23 mouse cellular contexts compared by ENCODE assay signal in the genomic region with DNA sequence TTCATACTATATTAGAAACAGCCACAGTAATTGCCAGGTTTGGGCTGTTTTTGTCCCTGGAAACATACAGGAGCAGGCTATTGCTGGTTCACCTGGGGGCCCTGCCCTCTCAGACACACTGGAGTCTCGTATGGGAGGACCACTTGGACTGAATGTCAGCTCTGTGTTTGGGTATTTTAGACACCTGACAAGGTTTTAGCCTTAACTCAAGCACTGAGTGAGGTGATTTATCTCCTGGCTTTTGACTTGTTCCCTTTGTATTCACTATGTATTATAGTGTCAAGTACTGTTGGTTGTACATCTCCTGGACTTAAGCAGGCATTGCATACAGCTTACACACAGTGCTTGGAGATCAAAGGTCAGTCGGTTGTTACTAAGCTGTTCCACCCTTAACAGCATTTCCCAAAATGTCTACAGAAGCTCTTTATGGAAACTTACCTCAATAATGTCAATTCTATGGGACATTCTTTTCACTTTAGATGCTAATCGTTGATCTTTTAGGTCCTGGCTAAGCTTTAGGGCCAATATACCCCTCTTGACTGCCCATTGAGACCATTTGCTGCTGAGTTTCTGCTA. TPM values are rescaled to one million over a fixed set of nuclear protein-coding genes. Genes with fewer than 3 reads are reported as not detected.
A peak's percentile ranks its signal among the peaks of the same experiment; 100 is the strongest.
DNase-seq lines count a peak whose midpoint lies in the region; ATAC-seq and TF ChIP-seq lines count a peak whose summit lies in the region.
"Had no signal": no experiment of that assay in that cellular context is flagged by ENCODE, and none has a peak within 500 bp of the region (broad histone marks: within the 10 kb centered on the region; RNA-seq: fewer than 3 reads in every experiment).

No protein-coding gene starts in this region.

- no peak overlapping the region for H3K4me3 ChIP-seq in intestine, postnatal 0 days (ENCODE audit: low read depth, low read length)
- no peak overlapping the region for H3K4me3 ChIP-seq in intestine, embryonic 15.5 days (replicated peaks)
- no peak overlapping the region for H3K4me3 ChIP-seq in CH12.LX (replicated peaks in 1 of 3; ENCODE audit: low read depth in 2 of 3, low read length in 2 of 3, poor library complexity in 1 of 3)
- H3K4me3 ChIP-seq in liver, embryonic 15.5 days (replicated peaks) = no peak overlapping the region
- H3K4me3 ChIP-seq in limb, embryonic 10.5 days = no peak overlapping the region
- H3K4me3 ChIP-seq: embryonic facial prominence, embryonic 13.5 days; heart, embryonic 13.5 days; hindbrain, embryonic 12.5 days; lung, embryonic 15.5 days had no signal

- H3K27me3 ChIP-seq in intestine, postnatal 0 days (replicated peaks; ENCODE audit: control insufficient read depth, insufficient read depth, low read length) = no peaks in the 10 kb centered on the region
- H3K27me3 ChIP-seq in intestine, embryonic 15.5 days (replicated peaks) = no peaks in the 10 kb centered on the region
- no peaks in the 10 kb centered on the region for H3K27me3 ChIP-seq in CH12.LX (replicated peaks)
- no peaks in the 10 kb centered on the region for H3K27me3 ChIP-seq in liver, embryonic 15.5 days
- H3K27me3 ChIP-seq in limb, embryonic 10.5 days (ENCODE audit: low read depth, poor library complexity, severe bottlenecking) = no peaks in the 10 kb centered on the region
- H3K27me3 ChIP-seq: embryonic facial prominence, embryonic 13.5 days; heart, embryonic 13.5 days; hindbrain, embryonic 12.5 days; lung, embryonic 15.5 days had no signal

- H3K36me3 ChIP-seq in intestine, postnatal 0 days (ENCODE audit: control insufficient read depth, insufficient read depth) = peaks cover 77% of the 10 kb centered on the region
- H3K36me3 ChIP-seq in intestine, embryonic 15.5 days = peaks cover 28% of the 10 kb centered on the region
- peaks cover 77 to 97% of the 10 kb centered on the region in 2 experiments for H3K36me3 ChIP-seq in CH12.LX (replicated peaks in 1 of 2; ENCODE audit: control insufficient read depth in 1 of 2, insufficient read depth in 1 of 2, low read length in 1 of 2)
- H3K36me3 ChIP-seq in liver, embryonic 15.5 days (replicated peaks) = peaks cover 100% of the 10 kb centered on the region
- H3K36me3 ChIP-seq in limb, embryonic 10.5 days = peaks cover 99% of the 10 kb centered on the region

- WGBS in intestine, postnatal 0 days = 67% methylated on average over 3 of the region's 3 CpGs
- 81% methylated on average over 3 of the region's 3 CpGs for WGBS in intestine, embryonic 15.5 days
- 62% methylated on average over 3 of the region's 3 CpGs for WGBS in liver, embryonic 15.5 days (ENCODE audit: insufficient replicate concordance)
- 88% methylated on average over 3 of the region's 3 CpGs for WGBS in limb, embryonic 10.5 days

- H3K9me3 ChIP-seq in intestine, postnatal 0 days (ENCODE audit: control insufficient read depth) = no peaks in the 10 kb centered on the region
- H3K9me3 ChIP-seq in intestine, embryonic 15.5 days = no peaks in the 10 kb centered on the region
- peaks cover 4% of the 10 kb centered on the region for H3K9me3 ChIP-seq in CH12.LX (replicated peaks; ENCODE audit: low read length)
- H3K9me3 ChIP-seq in liver, embryonic 15.5 days (replicated peaks) = no peaks in the 10 kb centered on the region
- H3K9me3 ChIP-seq in limb, embryonic 10.5 days (replicated peaks) = no peaks in the 10 kb centered on the region
- H3K9me3 ChIP-seq: embryonic facial prominence, embryonic 13.5 days; heart, embryonic 13.5 days; hindbrain, embryonic 12.5 days; lung, embryonic 15.5 days had no signal

- H3K4me2 ChIP-seq in intestine, postnatal 0 days (replicated peaks; ENCODE audit: low read depth) = no peak overlapping the region
- no peak overlapping the region for H3K4me2 ChIP-seq in intestine, embryonic 15.5 days (replicated peaks)
- H3K4me2 ChIP-seq in CH12.LX (ENCODE audit: insufficient read depth, low read depth, poor library complexity, severe bottlenecking) = no peak overlapping the region
- H3K4me2 ChIP-seq in liver, embryonic 15.5 days = no peak overlapping the region
- H3K4me2 ChIP-seq: embryonic facial prominence, embryonic 13.5 days; heart, embryonic 13.5 days; hindbrain, embryonic 12.5 days; lung, embryonic 15.5 days had no signal

- no peak for TF ChIP-seq CTCF in intestine, postnatal 0 days (IDR thresholded peaks at IDR 0.05; ENCODE audit: low read depth)
- no peak for TF ChIP-seq CTCF in CH12.LX (conservative IDR thresholded peaks at IDR 0.05 in 1 of 2, IDR thresholded peaks at IDR 0.05 in 1 of 2; ENCODE audit: low read depth in 2 of 2, low read length in 2 of 2)

- 0 out of 2 replicates have a peak, but pooled peaks cover 1% of the 10 kb centered on the region for H3K4me1 ChIP-seq in intestine, postnatal 0 days (replicated peaks; ENCODE audit: control insufficient read depth, insufficient read depth, low read length)
- H3K4me1 ChIP-seq in intestine, embryonic 15.5 days (replicated peaks) = peaks cover 12% of the 10 kb centered on the region; the same call in 1 of the 2 replicates
- no peaks in the 10 kb centered on the region for H3K4me1 ChIP-seq in CH12.LX (ENCODE audit: control insufficient read depth in 1 of 2, insufficient read depth in 2 of 2)
- peaks cover 14% of the 10 kb centered on the region; the same call in 1 of the 2 replicates for H3K4me1 ChIP-seq in liver, embryonic 15.5 days (replicated peaks)
- no peaks in the 10 kb centered on the region for H3K4me1 ChIP-seq in limb, embryonic 10.5 days
- H3K4me1 ChIP-seq: embryonic facial prominence, embryonic 13.5 days; heart, embryonic 13.5 days; hindbrain, embryonic 12.5 days; lung, embryonic 15.5 days had no signal

- H3K79me2 ChIP-seq in CH12.LX (replicated peaks; ENCODE audit: control insufficient read depth, extremely low read depth, insufficient read depth, poor library complexity, severe bottlenecking) = no peaks in the 10 kb centered on the region

- no peak for TF ChIP-seq POLR2A in CH12.LX (IDR thresholded peaks at IDR 0.05; ENCODE audit: low read depth, low read length)

- no peak for TF ChIP-seq EP300 in CH12.LX (IDR thresholded peaks at IDR 0.05; ENCODE audit: low read length)

- in situ Hi-C loops in CH12.LX (cut with MboI; ENCODE audit: low pct_ligation_motif_present, low pct_unique_long_range_greater_than_20kb, low sequenced_read_pairs) = no loop called here

- DNase-seq in 416B (ENCODE audit: low read depth) (peak; percentile 56), CH12.LX (ENCODE audit: extremely low read depth) (no peak)
- DNase-seq in limb, embryonic 10.5 days (ENCODE audit: low spot score) = no peak
- no peak for DNase-seq in kidney, postnatal 4 days
- DNase-seq: adrenal gland, postnatal 36 days; cerebellum, adult 11-12 months; cerebellum, postnatal 14 days; gastrocnemius, postnatal 10 days; heart, postnatal 14 days; kidney, adult 2 months; kidney, postnatal 10 days; layer of hippocampus, postnatal 36 days; lung, postnatal 36 days; thymus, postnatal 36 days had no signal

- no peak overlapping the region for H3K9ac ChIP-seq in intestine, postnatal 0 days (ENCODE audit: low read depth, low read length)
- no peak overlapping the region for H3K9ac ChIP-seq in intestine, embryonic 15.5 days
- no peak overlapping the region for H3K9ac ChIP-seq in CH12.LX (ENCODE audit: insufficient read depth, low read depth)
- H3K9ac ChIP-seq in liver, embryonic 15.5 days = no peak overlapping the region
- H3K9ac ChIP-seq: embryonic facial prominence, embryonic 13.5 days; heart, embryonic 13.5 days; hindbrain, embryonic 12.5 days; lung, embryonic 15.5 days had no signal

- ATAC-seq in intestine, postnatal 0 days = peak; percentile 40; the same call in 1 of the 2 replicates
- no peak for ATAC-seq in intestine, embryonic 15.5 days
- ATAC-seq in liver, embryonic 15.5 days (ENCODE audit: insufficient read depth) = 0 out of 2 replicates have a peak, but pooled peaks have one; percentile 13
- ATAC-seq: forebrain, embryonic 14.5 days; midbrain, embryonic 16.5 days had no signal

- H3K27ac ChIP-seq in intestine, postnatal 0 days (ENCODE audit: low read depth, low read length) = peak overlapping the region; percentile 12; the same call in 1 of the 2 replicates
- no peak overlapping the region for H3K27ac ChIP-seq in intestine, embryonic 15.5 days
- H3K27ac ChIP-seq in CH12.LX (ENCODE audit: insufficient read depth, low read depth) = no peak overlapping the region
- peak overlapping the region; percentile 24 for H3K27ac ChIP-seq in liver, embryonic 15.5 days (replicated peaks)
- H3K27ac ChIP-seq in limb, embryonic 10.5 days = no peak overlapping the region
- H3K27ac ChIP-seq: embryonic facial prominence, embryonic 13.5 days; heart, embryonic 13.5 days; hindbrain, embryonic 12.5 days; lung, embryonic 15.5 days had no signal

- dilution Hi-C loops in CH12.LX (cut with MboI; ENCODE audit: extremely low pct_ligation_motif_present, extremely low pct_unique_long_range_greater_than_20kb, low sequenced_read_pairs) = no loop called here

- TF ChIP-seq RAD21 in CH12.LX (IDR thresholded peaks at IDR 0.05; ENCODE audit: low read depth, low read length) = no peak

RNA-seq across cellular contexts. Expression of a gene that starts 14.6 kb away (rescaled TPM):
- 10.4 and 10.9 TPM in 2 replicates for polyA plus RNA-seq in intestine, postnatal 0 days (2015; fragmentation: Nextera tagmentation; extraction: Ambion mirVana)
- polyA plus RNA-seq in intestine, embryonic 15.5 days (2015; fragmentation: Nextera tagmentation; extraction: Ambion mirVana) = 25.7 and 26.5 TPM in 2 replicates
- total RNA-seq in CH12.LX (2012; rRNA removed) = 25.7 and 26.2 TPM in 2 replicates
- 32.5 and 38.9 TPM in 2 replicates for total RNA-seq in CH12.LX (2014; rRNA removed)
- 17.3 and 21.9 TPM in 2 replicates for polyA plus RNA-seq in CH12.LX (2012; ENCODE audit: insufficient read length, low read depth)
- polyA plus RNA-seq in liver, embryonic 15.5 days (2015; fragmentation: Nextera tagmentation; extraction: Ambion mirVana) = 8.5 and 10.4 TPM in 2 replicates
- polyA plus RNA-seq in limb, embryonic 10.5 days (2016; fragmentation: Nextera tagmentation; extraction: Ambion mirVana) = 29.5 and 37.4 TPM in 2 replicates

RNA-seq across cellular contexts. Expression of a gene that starts 28.2 kb away (rescaled TPM):
- 61.3 and 68.5 TPM in 2 replicates for polyA plus RNA-seq in intestine, postnatal 0 days (2015; fragmentation: Nextera tagmentation; extraction: Ambion mirVana)
- 45.3 and 47.1 TPM in 2 replicates for polyA plus RNA-seq in intestine, embryonic 15.5 days (2015; fragmentation: Nextera tagmentation; extraction: Ambion mirVana)
- total RNA-seq in CH12.LX (2012; rRNA removed) = 345 and 358 TPM in 2 replicates
- total RNA-seq in CH12.LX (2014; rRNA removed) = 411 and 467 TPM in 2 replicates
- polyA plus RNA-seq in CH12.LX (2012; ENCODE audit: insufficient read length, low read depth) = 493 and 611 TPM in 2 replicates
- polyA plus RNA-seq in liver, embryonic 15.5 days (2015; fragmentation: Nextera tagmentation; extraction: Ambion mirVana) = 126 and 129 TPM in 2 replicates
- 17.3 and 20.4 TPM in 2 replicates for polyA plus RNA-seq in limb, embryonic 10.5 days (2016; fragmentation: Nextera tagmentation; extraction: Ambion mirVana)

RNA-seq across cellular contexts. Expression of a gene that starts 41.4 kb away (rescaled TPM):
- polyA plus RNA-seq in intestine, postnatal 0 days (2015; fragmentation: Nextera tagmentation; extraction: Ambion mirVana) = 114 and 116 TPM in 2 replicates
- 113 and 122 TPM in 2 replicates for polyA plus RNA-seq in intestine, embryonic 15.5 days (2015; fragmentation: Nextera tagmentation; extraction: Ambion mirVana)
- total RNA-seq in CH12.LX (2012; rRNA removed) (225 and 253 TPM in 2 replicates), CH12.LX (2014; rRNA removed) (227 and 228 TPM in 2 replicates)
- polyA plus RNA-seq in CH12.LX (2012; ENCODE audit: insufficient read length, low read depth) = 364 and 473 TPM in 2 replicates
- polyA plus RNA-seq in liver, embryonic 15.5 days (2015; fragmentation: Nextera tagmentation; extraction: Ambion mirVana) = 93.3 and 95.5 TPM in 2 replicates
- polyA plus RNA-seq in limb, embryonic 10.5 days (2016; fragmentation: Nextera tagmentation; extraction: Ambion mirVana) = 191 and 204 TPM in 2 replicates

Comparison
In these comparisons a context has a peak if more than half of its experiments do, and no peak if none do; other contexts are left out.
1. H3K27ac ChIP-seq: peak in intestine, postnatal 0 days (single experiment) and liver, embryonic 15.5 days (single experiment); none in intestine, embryonic 15.5 days (single experiment), CH12.LX (single experiment) and limb, embryonic 10.5 days (single experiment).